Mouse (Mus musculus) ES-CJ7 (cell line): Measurements from ENCODE around the gene Fli1.

Experiments used
- DNase-seq: peaks from one replicate; pipeline ENCODE4 v3.0.0; 2011; ENCODE audit warnings: low read depth, low spot score

Gene Fli1

DNA sequence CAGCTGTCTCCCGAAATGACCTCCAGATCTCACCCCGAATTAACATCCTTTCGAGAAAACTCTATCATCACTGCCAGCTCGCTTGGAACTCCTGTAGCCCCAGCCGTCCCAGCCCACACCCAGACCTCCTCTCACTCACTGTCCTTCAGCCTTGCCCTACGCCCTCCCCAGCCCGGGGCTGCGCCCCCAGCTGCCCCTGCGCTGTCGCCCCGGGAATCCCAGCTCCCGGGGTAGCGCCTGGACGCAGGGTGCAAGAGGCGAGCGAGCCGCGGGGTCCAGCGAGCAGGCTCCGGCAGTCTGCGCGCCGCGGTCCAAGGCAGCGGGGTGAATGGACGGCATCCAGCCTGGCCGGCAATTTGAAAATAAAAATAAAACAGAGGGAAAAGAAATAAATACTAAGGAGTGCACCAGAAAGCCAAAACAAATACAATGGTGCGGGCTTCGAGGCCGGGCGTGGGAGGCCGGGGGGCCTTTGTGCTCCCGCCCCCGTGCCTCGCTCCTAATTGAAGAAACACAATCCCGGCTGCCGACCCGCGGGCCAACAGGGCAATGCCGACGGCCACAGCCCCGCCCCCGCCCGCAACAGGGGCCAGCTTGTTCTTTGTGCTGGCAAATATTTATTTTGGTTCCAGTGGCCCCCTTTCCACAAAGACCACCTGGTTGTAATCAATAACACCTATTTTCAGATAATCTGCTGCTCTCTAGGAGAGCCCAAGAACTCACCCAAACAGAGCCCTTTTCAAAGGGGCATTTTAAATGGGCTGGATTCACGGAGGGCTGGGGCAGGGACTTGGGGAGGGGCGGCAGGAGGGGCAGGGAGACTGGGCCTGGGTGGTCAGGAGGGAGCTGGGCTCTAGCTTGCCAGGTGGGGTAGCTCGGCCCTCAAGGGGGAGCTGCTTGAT, 133.3 kb downstream of the Fli1 start:
- DNase-seq = peak; percentile 17

DNA sequence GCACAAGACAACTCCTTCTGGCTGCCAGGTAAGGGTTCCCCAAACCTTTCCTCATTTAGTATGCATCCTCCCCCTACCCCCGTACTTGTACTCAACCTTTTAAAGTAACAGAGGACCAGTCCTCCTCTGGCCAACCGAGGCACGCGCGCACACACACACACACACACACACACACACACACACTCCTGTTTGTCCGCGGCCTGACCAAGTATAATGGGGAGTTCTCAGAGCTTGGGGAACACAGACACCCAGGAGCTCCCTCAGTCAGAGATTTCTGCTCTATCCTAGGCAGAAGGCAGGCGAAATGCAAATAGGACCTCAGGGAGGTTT, 134.0 kb downstream of the Fli1 start:
- DNase-seq = no peak

DNA sequence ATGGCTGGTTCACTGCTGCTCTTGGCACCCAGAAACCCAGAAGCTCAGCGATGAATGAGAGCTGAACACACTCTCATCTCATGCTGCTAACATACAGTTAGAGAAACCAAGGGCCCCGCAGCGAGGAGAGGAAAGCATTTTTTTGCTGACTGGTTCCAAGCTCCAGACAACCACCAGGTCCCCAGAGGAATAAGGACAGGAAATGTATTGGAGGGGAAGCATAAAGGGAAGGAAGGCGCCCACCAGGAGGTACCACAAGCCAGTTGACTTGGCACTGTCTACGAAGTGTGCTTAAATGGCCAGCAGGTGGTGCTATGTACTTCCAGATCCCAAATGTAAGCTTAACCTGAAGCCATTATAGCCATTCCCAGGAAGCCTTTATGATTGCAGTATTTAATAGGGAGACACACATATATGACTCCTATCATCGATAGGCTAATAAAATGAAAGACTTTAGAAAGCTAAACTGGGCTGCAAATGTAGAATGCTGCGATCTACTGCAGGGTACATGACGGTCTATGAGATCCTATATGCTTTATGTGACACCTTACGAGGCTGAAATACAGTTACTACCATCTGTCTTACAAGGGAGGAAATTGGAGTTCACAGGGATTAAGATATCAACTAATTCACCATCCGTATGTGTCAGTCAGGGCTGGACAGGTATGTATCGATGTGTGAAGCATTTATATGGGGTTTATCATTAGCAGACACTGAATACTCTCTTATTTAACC, 137.3 kb downstream of the Fli1 start:
- peak; percentile 86 for DNase-seq

DNA sequence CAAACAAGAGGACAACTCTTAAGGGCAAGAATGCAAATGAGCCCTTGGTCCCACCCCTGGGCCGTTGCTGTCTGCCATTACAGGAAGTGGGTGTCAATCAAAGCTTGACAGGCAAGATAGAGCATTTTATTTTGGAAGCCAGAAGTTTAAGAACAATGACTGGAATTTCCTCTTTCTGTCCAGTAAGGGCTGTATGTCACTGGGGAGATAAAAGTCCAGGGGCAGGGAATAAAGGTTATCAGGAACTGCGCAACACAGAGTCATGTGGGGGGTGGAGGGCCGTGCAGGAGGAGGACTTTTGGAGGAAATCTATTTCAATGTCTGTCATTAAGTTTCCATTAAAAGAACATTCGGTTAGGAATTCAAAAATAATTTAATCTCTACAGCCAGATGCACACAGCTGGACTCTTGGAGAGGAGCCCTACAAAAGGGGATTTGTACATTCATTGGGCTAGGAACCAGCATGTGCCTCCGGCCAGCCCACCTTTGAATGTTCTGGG, 141.9 kb downstream of the Fli1 start:
- DNase-seq = no peak

DNA sequence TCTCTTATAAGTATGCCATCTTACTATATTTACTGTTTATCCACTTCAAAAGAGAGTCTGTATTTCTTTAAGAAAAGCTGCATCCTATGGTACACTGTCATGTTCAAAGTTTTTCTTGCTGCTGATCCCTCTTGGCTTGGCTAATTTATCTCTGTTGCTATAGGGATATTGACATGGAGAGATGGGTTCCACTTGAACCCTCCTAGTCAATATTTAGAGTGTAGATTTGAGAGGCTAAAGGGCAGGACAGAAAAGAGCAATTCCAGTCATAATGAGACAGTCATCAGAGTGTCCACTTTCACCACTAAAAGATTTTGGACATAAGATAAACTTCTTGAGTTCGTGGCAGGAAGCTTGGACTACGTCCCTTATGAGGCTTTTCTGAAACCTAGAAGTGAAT, 142.4 kb downstream of the Fli1 start:
- DNase-seq = no peak

DNA sequence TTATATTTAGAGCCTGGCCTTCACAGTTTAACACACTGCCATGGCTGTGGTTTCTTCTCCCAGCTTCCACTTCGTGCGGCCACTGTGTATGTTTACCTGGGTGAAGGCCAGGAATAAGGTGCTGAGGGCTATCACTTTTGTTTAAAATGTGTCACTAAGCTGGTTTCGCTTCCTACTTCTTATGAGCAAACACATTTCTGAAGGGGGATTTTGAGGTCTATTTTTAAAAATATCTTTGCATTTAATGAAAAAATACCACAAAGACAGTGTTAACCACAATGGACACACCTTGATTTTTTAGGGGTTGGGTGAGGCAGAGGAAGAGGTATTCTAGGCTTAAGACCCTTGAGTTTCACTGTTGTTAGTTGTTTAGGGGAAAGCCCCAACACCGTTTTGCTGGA, 147.9 kb downstream of the Fli1 start:
- DNase-seq = no peak

- no peak for DNase-seq
These were observed 149.9 kb downstream of the Fli1 start for GRCm38 (mm10) chr9:32392716-32393115.

DNA sequence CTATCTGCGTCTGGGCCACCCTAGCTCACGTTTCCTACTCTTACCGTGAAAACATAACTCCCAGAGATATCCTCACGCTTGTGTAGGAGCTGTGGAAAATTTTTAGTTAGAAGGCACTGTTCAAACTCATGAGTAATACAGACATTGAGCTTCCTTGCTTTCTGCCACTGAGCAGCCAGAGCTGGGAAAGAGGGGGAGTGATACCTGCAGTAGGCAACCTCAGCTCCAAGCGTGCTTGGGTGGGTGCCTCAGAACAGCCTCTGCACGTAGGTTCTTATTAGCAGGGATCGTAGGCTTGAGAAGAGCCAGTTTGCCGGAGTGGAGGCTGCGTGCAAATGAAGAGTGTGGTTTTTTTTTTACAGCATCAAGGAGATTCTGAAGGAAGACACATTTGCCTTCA, 151.0 kb downstream of the Fli1 start:
- no peak for DNase-seq

DNA sequence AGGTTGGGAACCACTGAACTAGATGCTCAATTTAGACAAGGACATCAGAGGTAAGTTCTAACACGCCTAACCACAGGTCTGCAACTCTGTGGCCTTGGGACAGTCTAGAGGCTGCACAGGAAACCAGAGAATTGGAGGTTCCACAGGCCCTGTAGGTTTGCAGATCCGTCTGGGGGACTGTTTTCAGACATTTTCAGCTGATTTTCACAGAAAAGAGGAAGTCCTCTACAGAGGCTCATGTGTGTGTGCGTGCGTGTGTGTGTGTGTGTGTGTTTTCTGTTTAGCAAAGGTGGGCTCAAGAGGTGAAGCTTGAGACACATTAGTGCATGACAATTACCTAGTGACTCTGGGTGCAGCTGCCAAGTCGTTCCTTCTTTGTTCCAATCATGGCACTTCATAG, 151.6 kb downstream of the Fli1 start:
- DNase-seq = no peak

DNA sequence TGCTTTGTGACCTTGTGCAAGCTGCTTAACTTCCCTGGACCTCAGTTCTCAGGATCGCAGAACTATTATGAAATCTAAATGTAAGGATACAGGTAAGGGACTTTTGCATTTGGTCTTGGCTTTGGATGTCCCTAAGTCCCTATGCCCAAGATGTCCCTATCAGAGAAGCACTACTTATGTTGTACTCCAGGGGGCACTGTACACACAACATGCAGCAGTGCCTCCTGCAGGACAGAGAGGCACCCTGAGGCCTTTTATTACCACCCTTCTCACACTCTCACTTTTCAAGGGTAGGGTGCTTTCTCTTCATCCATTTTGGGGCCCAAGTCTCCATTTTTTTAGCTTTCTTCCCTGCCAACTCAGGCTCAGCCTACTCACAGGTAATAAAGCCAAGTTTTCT, 154.5 kb downstream of the Fli1 start:
- DNase-seq = peak; percentile 65

DNA sequence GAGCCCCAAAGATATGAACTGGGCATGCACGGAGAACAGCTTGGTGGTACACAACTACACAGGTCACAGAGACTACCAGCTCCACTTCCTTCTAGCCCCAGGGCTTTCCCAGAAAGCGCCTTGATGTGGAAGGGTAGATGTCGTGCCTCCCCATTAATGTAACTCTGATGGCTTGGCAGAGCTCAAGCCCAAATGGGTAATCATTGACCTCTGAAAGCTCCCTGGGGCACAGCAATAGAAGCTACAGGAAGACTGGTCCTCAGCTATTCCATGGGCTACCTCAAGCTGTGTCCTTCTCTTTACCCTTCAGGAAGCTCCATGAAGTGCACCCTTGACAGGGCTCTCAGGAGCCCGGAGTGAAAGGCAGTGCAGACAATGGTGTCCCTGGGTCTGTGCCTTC, 157.8 kb downstream of the Fli1 start:
- DNase-seq = no peak

DNA sequence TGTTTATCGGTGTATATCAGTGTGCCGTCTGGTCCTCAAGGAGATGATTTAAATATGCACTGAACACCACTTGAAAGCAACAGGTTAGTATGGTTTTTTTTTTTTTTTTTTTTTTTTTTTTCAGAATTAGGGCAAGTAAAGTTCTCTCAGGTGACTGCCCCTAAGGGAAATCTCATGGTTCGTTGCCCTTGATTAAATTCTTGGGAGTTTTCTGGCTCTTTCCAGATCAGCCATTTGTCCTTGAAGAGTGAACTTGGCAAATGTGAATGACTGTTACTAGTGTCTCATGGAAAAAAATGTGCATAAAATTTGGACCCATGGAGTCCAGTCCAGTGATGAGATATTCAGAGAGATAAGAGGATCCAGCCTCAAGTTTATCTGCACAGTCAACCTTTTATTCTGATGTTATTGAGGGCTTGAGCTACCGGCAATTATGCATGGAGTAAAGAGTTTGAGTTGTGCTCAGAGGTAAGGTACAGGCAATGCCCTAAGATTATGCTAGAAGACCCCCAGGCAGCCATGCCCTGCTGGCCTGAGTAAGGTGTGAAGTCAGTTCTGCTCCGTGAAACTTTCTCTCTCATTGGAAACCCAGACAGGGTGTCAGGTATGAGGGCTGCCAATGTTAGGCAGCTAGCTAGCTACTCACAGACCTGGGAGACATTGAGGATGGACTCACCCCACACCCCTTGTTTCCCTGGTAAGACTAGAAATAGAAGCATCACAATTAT, 165.6 kb downstream of the Fli1 start:
- no peak for DNase-seq

DNA sequence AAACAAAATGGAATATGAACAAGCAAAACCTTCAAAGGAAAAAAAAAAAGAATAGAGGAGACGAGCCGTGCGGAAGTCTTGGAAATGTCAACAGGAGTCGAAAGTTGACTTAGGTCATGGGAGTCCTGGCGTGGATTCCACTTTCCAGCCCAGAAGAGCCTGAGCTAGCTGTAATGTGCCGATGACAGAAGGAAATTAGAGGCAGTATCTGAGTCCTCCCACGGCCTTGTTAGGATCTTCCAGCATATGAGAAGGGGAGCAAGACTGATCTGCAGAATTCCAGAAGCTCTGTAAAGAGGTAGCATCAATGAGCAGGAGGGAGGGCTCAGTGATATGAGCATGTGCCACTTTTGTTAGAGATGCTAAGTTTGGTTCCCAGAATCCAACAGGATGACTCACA, 166.6 kb downstream of the Fli1 start:
- DNase-seq = no peak

GRCm38 (mm10) chr9:32373656-32374055, 169.0 kb downstream of the Fli1 start:
- no peak for DNase-seq
